Mouse (Mus musculus) midbrain, embryonic 15.5 days (tissue): ENCODE results near the gene Ngef. TPM values are rescaled to one million over a fixed set of nuclear protein-coding genes. Genes with fewer than 3 reads are reported as not detected.

Source experiments
- ATAC-seq: fragments of 200-750 bp; cut with Nextera tagmentation; replicated peaks from 2 replicates; pipeline ENCODE4 v1.8.0; 2017; ENCODE audit warnings: moderate TSS enrichment
- H3K27ac ChIP-seq: fragments of 300-500 bp; sonication (generic); 2 replicates; pipeline ENCODE4 v1.5.1; 2015; ENCODE audit warnings: mild to moderate bottlenecking, inconsistent platforms
- H3K27me3 ChIP-seq: fragments of 300-500 bp; sonication (generic); replicated peaks from 2 replicates; pipeline ENCODE4 v1.6.1; 2015; ENCODE audit warnings: inconsistent platforms
- H3K36me3 ChIP-seq: fragments of 300-500 bp; sonication (generic); replicated peaks from 2 replicates; pipeline ENCODE4 v1.6.1; 2015; ENCODE audit warnings: inconsistent platforms
- H3K4me1 ChIP-seq: fragments of 300-500 bp; sonication (generic); 2 replicates; pipeline ENCODE4 v1.6.1; 2015; ENCODE audit warnings: inconsistent platforms
- H3K4me2 ChIP-seq: fragments of 300-500 bp; sonication (generic); 2 replicates; pipeline ENCODE4 v1.6.1; 2015; ENCODE audit warnings: inconsistent platforms, mild to moderate bottlenecking, moderate library complexity
- H3K4me3 ChIP-seq: fragments of 300-500 bp; sonication (generic); 2 replicates; pipeline ENCODE4 v1.5.1; 2015; ENCODE audit warnings: mild to moderate bottlenecking, inconsistent platforms
- H3K9ac ChIP-seq: fragments of 300-500 bp; sonication (generic); 2 replicates; pipeline ENCODE4 v1.6.1; 2015; ENCODE audit warnings: mild to moderate bottlenecking, inconsistent platforms
- H3K9me3 ChIP-seq: fragments of 300-500 bp; sonication (generic); 2 replicates; pipeline ENCODE4 v1.6.1; 2016; ENCODE audit warnings: inconsistent platforms
- WGBS: fragments of 180-500 bp; shearing (Covaris S2); methylation state at CpG from one replicate; pipeline ENCODE4 v1.1.7; 2015; ENCODE audit warnings: mixed read lengths; 5-methylcytosine and 5-hydroxymethylcytosine counted together
- polyA plus RNA-seq: library from polyadenylated mRNA; unstranded; fragments of >200 nt; fragmentation: Nextera tagmentation; extraction: Ambion mirVana; gene quantifications from 2 replicates; pipeline ENCODE4 v1.2.1, GENCODE M21; 2015

The Ngef gene
- 22.1 and 24.4 TPM in 2 replicates for polyA plus RNA-seq

DNA sequence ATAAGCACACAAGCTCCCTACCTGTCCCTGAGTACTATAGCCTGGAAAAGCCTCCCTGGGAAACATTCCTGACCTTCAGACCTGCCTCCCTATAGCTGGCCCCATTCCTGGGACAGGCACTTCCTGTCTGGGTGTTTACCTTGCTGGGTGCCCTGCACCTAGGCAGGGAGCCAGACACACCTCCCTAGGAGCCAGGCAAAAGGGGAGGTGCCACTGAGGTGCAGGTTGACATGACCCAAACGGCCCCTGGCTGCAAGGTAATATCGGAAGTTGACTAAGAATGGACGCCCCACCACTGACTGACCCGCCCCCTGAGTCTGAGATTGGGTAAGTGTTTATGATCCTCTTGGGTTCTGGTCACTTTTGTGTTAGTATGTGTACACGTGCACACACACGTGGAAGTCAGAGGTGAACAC lies at the start of gene Ngef:
TSS of gene Ngef (minus strand) at position 71 of the 416 bp plus-strand sequence.
- ATAC-seq = peak; percentile 41; the same call in 1 of the 2 replicates
- Histone ChIP-seq H3K4me1 (peaks cover 11% of the 10 kb centered on the region), H3K4me3 (no peak within 1 kb of the TSS), H3K9ac (no peak within 1 kb of the TSS), H3K27me3 (no peaks in the 10 kb centered on the region), H3K4me2 (no peak within 1 kb of the TSS), H3K27ac (0 out of 2 replicates have a peak within 1 kb of the TSS, but pooled peaks have one; percentile 50), H3K9me3 (no peaks in the 10 kb centered on the region), H3K36me3 (no peaks in the 10 kb centered on the region)
- 82% methylated on average over 6 of the region's 6 CpGs for WGBS

DNA sequence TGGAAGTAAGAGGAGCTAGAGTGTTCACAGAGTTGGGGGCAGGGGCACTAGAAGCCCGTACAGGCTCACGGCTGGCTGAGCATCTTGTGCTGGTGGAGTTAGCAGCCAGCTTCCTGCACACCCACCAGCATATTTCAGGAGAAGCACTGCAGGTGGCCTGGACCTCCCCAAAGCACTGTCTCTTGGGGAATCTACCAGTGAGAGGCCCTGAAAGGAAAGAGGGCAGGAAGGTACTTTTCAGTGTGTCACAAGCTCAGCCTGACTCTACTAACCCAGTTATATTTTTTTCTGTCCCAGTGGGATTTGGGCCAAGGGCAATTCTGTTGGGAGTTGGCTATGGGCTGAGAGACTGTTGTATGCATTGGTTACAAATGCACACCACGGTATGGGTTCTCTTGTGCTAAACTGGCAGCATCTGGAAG lies 48.2 kb upstream of the Ngef start:
- Histone ChIP-seq H3K4me2 (no peak overlapping the region), H3K9me3 (no peaks in the 10 kb centered on the region), H3K27me3 (no peaks in the 10 kb centered on the region), H3K27ac (no peak overlapping the region), H3K4me3 (no peak overlapping the region), H3K4me1 (no peaks in the 10 kb centered on the region), H3K9ac (no peak overlapping the region), H3K36me3 (no peaks in the 10 kb centered on the region)
- ATAC-seq = no peak
- 51% methylated on average over 3 of the region's 3 CpGs for WGBS

DNA sequence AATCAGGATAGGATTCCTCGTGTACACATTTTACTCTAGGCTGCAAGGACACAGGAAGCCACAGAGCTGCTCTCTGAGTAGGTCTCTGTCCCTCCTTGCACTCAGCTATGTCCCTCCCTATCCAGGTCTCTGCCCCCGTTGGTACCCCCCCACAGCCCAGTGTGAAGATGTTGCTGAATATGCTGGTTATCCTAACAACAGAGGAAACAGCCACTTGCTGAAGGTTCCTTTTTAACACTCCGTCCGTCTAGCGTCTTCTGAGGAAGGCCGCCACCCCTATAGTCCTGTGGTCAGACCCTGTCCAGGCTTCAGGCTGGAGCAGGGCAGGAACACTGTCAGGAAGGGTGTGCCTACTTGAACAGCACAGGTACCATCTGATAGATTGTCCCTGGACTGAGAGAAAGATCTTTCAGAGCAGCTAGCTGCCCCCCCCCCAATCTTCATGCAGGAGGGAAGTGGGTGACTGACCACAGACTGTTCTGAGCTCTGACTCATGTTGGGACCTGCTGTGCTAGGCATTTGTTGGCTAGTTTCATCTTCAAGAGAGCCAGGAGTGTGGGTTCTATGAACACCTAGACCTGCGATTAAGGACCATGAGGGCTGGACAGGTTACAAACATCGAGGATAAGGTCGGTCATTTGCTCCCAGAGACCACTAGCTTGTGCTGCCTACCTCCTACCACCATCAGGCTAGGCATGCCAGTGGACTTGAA lies 47.6 kb upstream of the Ngef start:
- Histone ChIP-seq H3K4me3 (no peak overlapping the region), H3K4me2 (no peak overlapping the region), H3K36me3 (no peaks in the 10 kb centered on the region), H3K27me3 (no peaks in the 10 kb centered on the region), H3K9me3 (no peaks in the 10 kb centered on the region), H3K27ac (no peak overlapping the region), H3K4me1 (no peaks in the 10 kb centered on the region), H3K9ac (no peak overlapping the region)
- no peak for ATAC-seq
- 84% methylated on average over 9 of the region's 9 CpGs for WGBS

DNA sequence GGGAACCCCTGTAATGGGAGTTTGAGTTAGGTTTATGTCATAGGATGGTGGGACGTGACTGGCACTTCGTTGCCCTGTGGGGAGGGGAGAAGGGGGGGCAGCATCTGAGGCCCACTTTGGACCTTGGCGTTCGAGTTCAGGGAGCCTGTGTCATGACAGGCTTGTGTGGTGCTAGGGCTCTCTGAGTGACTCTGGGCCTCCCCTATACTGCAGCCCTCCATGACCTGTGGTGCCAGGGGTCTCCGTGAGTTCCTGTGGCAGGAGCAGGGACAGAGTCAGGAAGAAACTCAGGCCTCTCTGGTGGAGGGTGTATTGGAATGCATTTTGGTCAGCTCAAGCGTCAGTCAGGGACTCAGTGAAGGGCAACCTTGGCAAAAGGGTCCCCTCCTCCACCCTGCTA lies 47.0 kb upstream of the Ngef start:
- no peak overlapping the region for H3K4me3 ChIP-seq
- H3K9ac ChIP-seq = no peak overlapping the region
- no peaks in the 10 kb centered on the region for H3K4me1 ChIP-seq
- H3K27me3 ChIP-seq = no peaks in the 10 kb centered on the region
- H3K27ac ChIP-seq = no peak overlapping the region
- no peaks in the 10 kb centered on the region for H3K9me3 ChIP-seq
- H3K36me3 ChIP-seq = no peaks in the 10 kb centered on the region
- no peak overlapping the region; the same call in 1 of the 2 replicates for H3K4me2 ChIP-seq
- WGBS = 83% methylated on average over 6 of the region's 6 CpGs
- no peak for ATAC-seq

DNA sequence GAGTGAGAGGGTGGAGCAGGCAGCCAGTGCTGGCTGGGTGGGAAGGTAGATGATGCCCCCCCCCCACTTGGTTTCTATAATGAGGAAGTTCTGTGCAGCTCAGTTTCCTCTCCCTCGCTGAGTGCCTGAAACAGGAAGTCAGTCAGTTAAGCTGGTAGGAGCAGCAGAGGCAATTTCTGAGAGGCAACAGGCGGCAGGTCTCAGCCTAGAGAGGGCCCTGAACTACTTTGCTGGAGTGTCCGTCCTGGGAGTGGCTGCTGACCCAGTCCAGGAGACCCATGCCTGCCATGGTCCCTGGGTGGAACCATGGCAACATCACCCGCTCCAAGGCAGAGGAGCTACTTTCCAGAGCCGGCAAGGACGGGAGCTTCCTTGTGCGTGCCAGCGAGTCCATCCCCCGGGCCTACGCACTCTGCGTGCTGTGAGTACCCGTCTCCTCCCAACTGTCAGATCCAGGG lies 46.6 kb upstream of the Ngef start, which contains the start of gene Inpp5d:
TSS of gene Inpp5d (plus strand) at position 102 of the 458 bp plus-strand sequence.
- ATAC-seq = no peak
- no peaks in the 10 kb centered on the region for H3K27me3 ChIP-seq
- H3K4me3 ChIP-seq = no peak within 1 kb of the TSS
- H3K36me3 ChIP-seq = no peaks in the 10 kb centered on the region
- H3K4me2 ChIP-seq = no peak within 1 kb of the TSS; the same call in 1 of the 2 replicates
- H3K9me3 ChIP-seq = no peaks in the 10 kb centered on the region
- H3K4me1 ChIP-seq = no peaks in the 10 kb centered on the region
- WGBS = 87% methylated on average over 12 of the region's 12 CpGs
- no peak within 1 kb of the TSS for H3K27ac ChIP-seq
- H3K9ac ChIP-seq = no peak within 1 kb of the TSS

DNA sequence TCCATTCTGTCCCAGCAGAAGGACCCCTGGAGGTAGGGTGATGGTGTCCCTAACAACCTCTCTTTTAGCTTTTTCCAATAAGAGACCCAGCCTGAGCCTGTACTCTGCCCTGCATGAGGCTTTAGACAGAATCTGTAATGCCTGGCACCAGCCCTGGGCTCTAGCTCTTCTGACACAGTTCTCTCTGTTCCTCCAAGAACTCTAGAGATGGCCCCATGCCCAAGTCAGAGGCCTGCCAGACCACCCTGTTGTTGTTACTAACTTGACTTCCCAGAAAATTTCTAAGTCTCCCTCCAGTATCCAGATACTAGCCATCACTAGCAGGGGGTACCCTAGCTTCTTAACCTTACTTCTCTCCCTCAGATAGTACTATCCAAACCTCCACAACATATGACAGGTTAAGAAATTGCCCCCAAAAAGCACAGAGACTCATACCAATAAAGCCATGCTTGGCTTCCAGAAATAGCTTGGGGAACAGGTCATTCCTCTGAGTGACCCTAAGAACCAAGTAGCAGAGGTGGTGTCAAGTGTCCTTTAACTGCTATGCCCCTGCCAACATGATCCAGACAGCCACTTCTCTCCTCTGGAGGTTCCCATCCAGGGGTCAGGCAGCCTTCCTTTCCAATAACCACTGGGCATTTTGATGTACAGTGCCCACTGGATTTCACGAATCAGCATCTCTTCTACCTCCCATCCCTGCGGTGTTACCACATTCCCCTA lies 41.1 kb upstream of the Ngef start:
- no peak overlapping the region for H3K4me2 ChIP-seq
- H3K9ac ChIP-seq = no peak overlapping the region
- no peaks in the 10 kb centered on the region for H3K27me3 ChIP-seq
- H3K4me3 ChIP-seq = no peak overlapping the region
- H3K4me1 ChIP-seq = no peaks in the 10 kb centered on the region
- 97% methylated on average over 2 of the region's 2 CpGs for WGBS
- H3K27ac ChIP-seq = no peak overlapping the region
- ATAC-seq = no peak
- no peaks in the 10 kb centered on the region for H3K36me3 ChIP-seq
- H3K9me3 ChIP-seq = no peaks in the 10 kb centered on the region

DNA sequence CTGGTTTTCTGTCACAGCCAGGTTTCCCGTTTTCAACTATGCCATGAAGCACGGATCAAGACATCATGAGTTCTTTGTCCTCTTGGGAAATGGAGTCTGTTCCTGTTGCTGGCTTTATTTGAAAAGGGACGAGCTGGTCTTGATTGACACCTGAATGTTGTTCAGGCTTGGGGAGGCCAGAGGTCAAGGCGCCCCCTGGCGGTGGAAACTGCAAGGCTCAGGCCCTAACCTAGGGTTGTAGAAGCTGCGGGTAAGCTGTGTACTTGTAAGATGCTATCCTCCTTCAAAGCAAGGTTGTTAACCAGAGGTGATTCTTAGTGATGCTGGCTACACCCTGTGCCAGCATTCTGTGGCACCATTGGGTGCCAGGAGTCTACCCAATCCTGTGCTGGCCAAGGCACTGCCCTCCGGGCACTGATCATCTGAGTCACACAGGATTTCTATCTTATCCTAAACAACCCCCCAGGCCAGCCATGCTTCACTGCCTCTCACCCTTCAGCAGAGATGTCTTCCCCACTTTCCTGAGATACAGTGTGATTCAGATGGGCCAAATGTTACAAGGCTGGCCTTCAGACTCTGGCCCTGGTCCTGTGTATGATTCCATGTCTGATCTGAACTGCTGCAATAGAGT lies 34.9 kb upstream of the Ngef start:
- ATAC-seq = no peak
- no peak overlapping the region for H3K9ac ChIP-seq
- no peaks in the 10 kb centered on the region for H3K9me3 ChIP-seq
- H3K4me3 ChIP-seq = no peak overlapping the region
- no peak overlapping the region for H3K4me2 ChIP-seq
- no peaks in the 10 kb centered on the region for H3K27me3 ChIP-seq
- 22% methylated on average over 7 of the region's 7 CpGs for WGBS
- H3K36me3 ChIP-seq = no peaks in the 10 kb centered on the region
- no peaks in the 10 kb centered on the region for H3K4me1 ChIP-seq
- H3K27ac ChIP-seq = no peak overlapping the region

DNA sequence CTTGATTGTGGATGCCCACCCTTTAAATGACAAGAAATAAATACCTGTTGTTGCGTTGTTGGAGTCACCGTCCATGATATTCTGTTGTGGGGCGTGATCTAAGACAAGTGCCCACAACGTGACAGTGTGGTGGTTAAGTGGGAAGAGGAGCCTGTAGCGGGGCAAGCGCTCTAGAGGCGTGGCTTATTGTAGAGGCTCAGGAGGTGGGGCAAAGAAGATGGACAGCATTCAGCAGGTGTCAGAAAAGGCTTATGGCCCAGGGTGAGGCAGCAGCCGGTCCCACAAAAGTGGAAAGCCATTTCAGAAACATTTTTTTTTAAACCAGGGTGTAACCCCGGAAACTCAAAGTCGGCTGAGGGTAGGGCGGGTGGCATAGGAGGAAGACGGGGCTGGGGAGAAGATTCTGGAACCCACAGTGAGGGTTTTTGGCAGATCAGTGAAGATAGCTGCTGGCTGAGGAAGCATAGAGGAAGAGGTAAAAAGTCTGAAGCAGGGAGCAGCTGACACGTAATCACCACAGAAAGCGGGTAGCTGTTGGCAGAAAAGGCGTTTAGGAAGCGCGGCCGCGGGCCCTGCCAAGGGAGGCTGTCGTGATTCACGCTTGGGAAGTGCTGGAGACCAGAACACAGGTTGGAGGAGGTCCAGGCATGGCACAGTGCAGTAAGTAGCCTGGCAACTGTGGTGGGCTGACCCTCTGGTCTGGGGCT lies 33.9 kb upstream of the Ngef start:
- Histone ChIP-seq H3K9me3 (no peaks in the 10 kb centered on the region), H3K4me1 (no peaks in the 10 kb centered on the region), H3K4me3 (no peak overlapping the region), H3K4me2 (no peak overlapping the region), H3K36me3 (no peaks in the 10 kb centered on the region), H3K27ac (no peak overlapping the region), H3K27me3 (no peaks in the 10 kb centered on the region), H3K9ac (no peak overlapping the region)
- ATAC-seq = peak; percentile 54; the same call in 1 of the 2 replicates
- 73% methylated on average over 21 of the region's 21 CpGs for WGBS

DNA sequence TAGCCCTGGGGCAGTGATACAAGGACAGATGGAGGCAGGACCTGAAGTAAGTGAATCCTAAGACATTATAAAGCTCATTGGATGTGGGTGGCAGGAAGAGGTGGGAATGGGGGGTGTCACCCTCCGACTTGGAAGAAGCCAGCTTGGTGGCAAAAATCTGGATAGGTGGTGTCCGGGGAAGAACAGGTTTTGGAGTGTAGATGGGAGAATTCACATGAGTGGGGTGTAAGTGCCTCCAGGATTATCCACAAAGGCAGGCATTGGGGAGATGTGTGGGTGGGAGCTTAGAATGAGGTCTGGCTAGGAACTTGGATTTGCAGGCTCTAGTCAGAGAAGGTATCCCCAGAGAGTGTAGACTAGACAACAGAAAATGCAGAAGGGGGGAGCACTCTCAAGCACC lies 31.6 kb upstream of the Ngef start:
- no peaks in the 10 kb centered on the region for H3K4me1 ChIP-seq
- WGBS = 88% methylated on average over 2 of the region's 2 CpGs
- ATAC-seq = no peak
- H3K9ac ChIP-seq = no peak overlapping the region
- no peak overlapping the region for H3K4me2 ChIP-seq
- H3K9me3 ChIP-seq = no peaks in the 10 kb centered on the region
- H3K4me3 ChIP-seq = no peak overlapping the region
- H3K27ac ChIP-seq = no peak overlapping the region
- no peaks in the 10 kb centered on the region for H3K27me3 ChIP-seq
- no peaks in the 10 kb centered on the region for H3K36me3 ChIP-seq

DNA sequence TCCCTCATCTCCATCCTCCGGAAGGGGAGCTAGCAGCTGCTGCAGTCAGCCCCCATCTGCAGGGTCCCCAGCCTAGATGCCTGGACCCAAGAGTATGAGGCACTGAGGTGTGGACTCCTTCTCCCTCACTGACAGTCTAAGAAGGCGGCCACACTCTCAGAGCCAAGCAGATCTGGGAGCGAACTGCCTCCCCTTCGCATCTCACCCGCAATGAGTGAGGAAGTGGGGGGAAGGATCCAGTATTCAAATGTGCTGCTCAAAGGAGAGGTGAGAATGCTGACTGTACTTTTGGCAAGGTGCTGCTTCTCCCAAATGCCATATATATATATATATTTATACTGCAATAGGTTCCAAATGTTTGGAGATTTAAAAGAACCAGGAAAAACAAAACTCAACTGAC lies 29.7 kb upstream of the Ngef start:
- ATAC-seq = no peak
- Histone ChIP-seq H3K4me3 (no peak overlapping the region), H3K9me3 (no peaks in the 10 kb centered on the region), H3K4me1 (no peaks in the 10 kb centered on the region), H3K27me3 (no peaks in the 10 kb centered on the region), H3K9ac (no peak overlapping the region), H3K36me3 (no peaks in the 10 kb centered on the region), H3K27ac (no peak overlapping the region), H3K4me2 (no peak overlapping the region)
- WGBS = 88% methylated on average over 5 of the region's 5 CpGs

DNA sequence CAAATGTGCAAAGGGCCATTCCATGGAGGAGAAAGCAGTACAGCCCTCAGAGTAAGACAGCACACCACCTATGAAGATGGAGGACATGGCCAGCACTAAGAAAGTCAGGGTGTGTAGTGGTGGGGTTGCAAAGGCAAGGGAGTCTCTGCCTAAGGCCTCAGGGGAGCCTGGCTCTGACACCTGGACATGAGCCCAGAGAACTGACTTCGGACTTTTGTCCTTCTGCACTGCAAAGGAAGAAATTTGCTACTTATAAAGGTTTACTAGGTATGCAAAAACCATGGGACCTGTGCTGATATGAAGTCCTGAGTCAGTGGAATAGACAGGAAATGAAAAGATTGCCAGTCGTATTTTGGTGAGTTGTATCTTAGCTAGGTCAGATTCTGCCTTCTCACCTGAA lies 28.1 kb upstream of the Ngef start:
- WGBS = 84% methylated on average over 2 of the region's 2 CpGs
- ATAC-seq = no peak
- H3K4me1 ChIP-seq = no peaks in the 10 kb centered on the region
- no peak overlapping the region for H3K4me3 ChIP-seq
- H3K36me3 ChIP-seq = no peaks in the 10 kb centered on the region
- H3K27me3 ChIP-seq = no peaks in the 10 kb centered on the region
- no peak overlapping the region for H3K27ac ChIP-seq
- no peak overlapping the region for H3K4me2 ChIP-seq
- H3K9me3 ChIP-seq = no peaks in the 10 kb centered on the region
- H3K9ac ChIP-seq = no peak overlapping the region

DNA sequence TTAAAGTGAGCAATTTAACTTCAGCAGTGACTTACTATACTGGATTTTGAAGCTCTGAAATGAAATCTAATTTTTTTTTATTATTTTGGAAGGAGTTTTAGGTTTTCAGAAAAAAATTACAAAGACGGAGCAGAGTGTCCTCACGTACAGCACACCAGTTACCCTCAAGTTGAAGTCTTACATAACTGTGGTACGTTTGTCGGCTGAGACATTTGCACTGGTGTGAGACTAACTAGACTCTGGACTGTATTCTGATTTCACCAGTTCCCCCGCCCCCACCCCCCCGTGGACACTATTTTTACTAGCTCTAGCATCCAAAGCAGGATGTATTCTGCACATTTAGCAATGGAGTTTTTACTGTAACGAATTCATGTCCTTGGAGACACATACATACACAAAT lies 26.9 kb upstream of the Ngef start:
- Histone ChIP-seq H3K27ac (no peak overlapping the region), H3K4me3 (no peak overlapping the region), H3K4me2 (no peak overlapping the region), H3K36me3 (no peaks in the 10 kb centered on the region), H3K27me3 (no peaks in the 10 kb centered on the region), H3K9ac (no peak overlapping the region), H3K4me1 (no peaks in the 10 kb centered on the region), H3K9me3 (no peaks in the 10 kb centered on the region)
- 83% methylated on average over 7 of the region's 7 CpGs for WGBS
- ATAC-seq = no peak
